Mouse (Mus musculus) liver, embryonic 14.5 days (tissue): ENCODE measurements at regions not wholly inside any gene's neighbourhood (a gene's known extent, or its start where the extent isn't known, plus 50 kb on each side); places are given as distances from the start of the nearest gene placed in this dataset.

Experiments
- CTCF ChIP-seq: IDR thresholded peaks from 2 replicates; pipeline ENCODE4 v1.5.1; 2016; ENCODE audit warnings: antibody characterized with exemption, low read depth, control low read depth
- EP300 ChIP-seq: IDR thresholded peaks from 2 replicates; pipeline ENCODE4 v1.6.1; 2016; ENCODE audit warnings: antibody characterized with exemption, low read depth

DNA sequence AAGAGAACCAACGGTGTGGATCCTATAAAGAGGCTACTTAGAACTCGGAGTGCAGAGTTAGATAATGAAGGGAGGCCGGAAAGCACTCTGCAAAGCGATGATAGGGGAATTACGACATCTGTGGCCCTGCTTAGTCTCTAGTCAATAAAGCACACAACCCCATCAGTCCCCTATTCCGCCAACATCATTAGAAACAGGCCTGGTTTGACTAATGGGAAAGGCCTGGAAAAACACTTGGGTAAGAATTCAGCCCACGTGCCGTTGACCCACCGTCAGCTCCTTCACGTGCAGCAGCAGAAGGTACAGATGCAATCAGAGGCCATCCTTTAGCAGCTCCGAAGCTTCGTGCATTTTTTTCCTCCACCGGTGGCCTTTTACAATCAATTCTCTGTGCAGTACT, 423.5 kb downstream of the Nedd1 start:
- TF ChIP-seq CTCF (no peak), EP300 (no peak)
